Mouse (Mus musculus) stomach, embryonic 15.5 days (tissue): ENCODE measurements around the gene Gsn. TPM values are rescaled to one million over a fixed set of nuclear protein-coding genes. Genes with fewer than 3 reads are reported as not detected.

ENCODE experiments used
- ATAC-seq: fragments of 200-750 bp; cut with Nextera tagmentation; 2 replicates; pipeline ENCODE4 v1.8.0; 2017; ENCODE audit warnings: low read depth, moderate number of reproducible peaks, moderate TSS enrichment; ENCODE audit not compliant: insufficient read depth, low FRiP score
- H3K27ac ChIP-seq: fragments of 300-500 bp; sonication (generic); 2 replicates; pipeline ENCODE4 v1.5.1; 2015; ENCODE audit warnings: mild to moderate bottlenecking, inconsistent platforms
- H3K27me3 ChIP-seq: fragments of 300-500 bp; sonication (generic); replicated peaks from 2 replicates; pipeline ENCODE4 v1.6.1; 2015; ENCODE audit warnings: inconsistent platforms
- H3K36me3 ChIP-seq: fragments of 300-500 bp; sonication (generic); 2 replicates; pipeline ENCODE4 v1.6.1; 2015; ENCODE audit warnings: inconsistent platforms
- H3K4me1 ChIP-seq: fragments of 300-500 bp; sonication (generic); 2 replicates; pipeline ENCODE4 v1.6.1; 2015; ENCODE audit warnings: inconsistent platforms
- H3K4me2 ChIP-seq: fragments of 300-500 bp; sonication (generic); 2 replicates; pipeline ENCODE4 v1.6.1; 2015; ENCODE audit warnings: mild to moderate bottlenecking, inconsistent platforms
- H3K4me3 ChIP-seq: fragments of 300-500 bp; sonication (generic); replicated peaks from 2 replicates; pipeline ENCODE4 v1.5.1; 2015; ENCODE audit warnings: inconsistent platforms
- H3K9ac ChIP-seq: fragments of 300-500 bp; sonication (generic); 2 replicates; pipeline ENCODE4 v1.6.1; 2015; ENCODE audit warnings: inconsistent platforms
- H3K9me3 ChIP-seq: fragments of 300-500 bp; sonication (generic); 2 replicates; pipeline ENCODE4 v1.6.1; 2016; ENCODE audit warnings: inconsistent platforms
- WGBS: fragments of 180-500 bp; shearing (Covaris S2); methylation state at CpG from one replicate; pipeline ENCODE4 v1.1.7; 2015; 5-methylcytosine and 5-hydroxymethylcytosine counted together
- polyA plus RNA-seq: library from polyadenylated mRNA; unstranded; fragments of >200 nt; fragmentation: Nextera tagmentation; extraction: Ambion mirVana; gene quantifications from 2 replicates; pipeline ENCODE4 v1.2.1, GENCODE M21; 2015

The Gsn gene
- polyA plus RNA-seq = 233 and 253 TPM in 2 replicates

GRCm38 (mm10) chr2:35255885-35256833 is at the start of gene Gsn:
Gene Gsn, plus strand, starts transcription at chr2:35256380.
- peak; percentile 93 for ATAC-seq

GRCm38 (mm10) chr2:35206761-35207160 is 49.4 kb upstream of the Gsn start:
- H3K4me2 ChIP-seq = no peak overlapping the region
- no peaks in the 10 kb centered on the region for H3K27me3 ChIP-seq
- H3K4me1 ChIP-seq = no peaks in the 10 kb centered on the region
- no peaks in the 10 kb centered on the region for H3K9me3 ChIP-seq
- no peak overlapping the region for H3K9ac ChIP-seq
- no peak overlapping the region for H3K4me3 ChIP-seq
- no peak overlapping the region for H3K27ac ChIP-seq
- H3K36me3 ChIP-seq = no peaks in the 10 kb centered on the region
- WGBS = 82% methylated on average over 3 of the region's 3 CpGs
- ATAC-seq = no peak

More at GRCm38 (mm10) chr2:35255885-35256833, at the start of gene Gsn:
- Histone ChIP-seq H3K4me2 (peak within 1 kb of the TSS; percentile 89), H3K27me3 (no peaks in the 10 kb centered on the region), H3K4me3 (peak within 1 kb of the TSS; percentile 57), H3K9me3 (no peaks in the 10 kb centered on the region), H3K27ac (peak within 1 kb of the TSS; percentile 52; the same call in 1 of the 2 replicates), H3K4me1 (peaks cover 28% of the 10 kb centered on the region), H3K36me3 (no peaks in the 10 kb centered on the region), H3K9ac (peak within 1 kb of the TSS; percentile 38; the same call in 1 of the 2 replicates)
- 3% methylated on average over 54 of the region's 54 CpGs for WGBS

GRCm38 (mm10) chr2:35208054-35208453 is 48.1 kb upstream of the Gsn start:
- no peaks in the 10 kb centered on the region for H3K9me3 ChIP-seq
- H3K36me3 ChIP-seq = no peaks in the 10 kb centered on the region
- no peaks in the 10 kb centered on the region for H3K4me1 ChIP-seq
- WGBS = 70% methylated on average over 3 of the region's 3 CpGs
- no peak overlapping the region for H3K27ac ChIP-seq
- no peaks in the 10 kb centered on the region for H3K27me3 ChIP-seq
- H3K4me2 ChIP-seq = no peak overlapping the region
- no peak overlapping the region for H3K9ac ChIP-seq
- ATAC-seq = no peak
- no peak overlapping the region for H3K4me3 ChIP-seq

- H3K9me3 ChIP-seq = no peaks in the 10 kb centered on the region
- no peak for ATAC-seq
- H3K36me3 ChIP-seq = no peaks in the 10 kb centered on the region
- H3K27me3 ChIP-seq = no peaks in the 10 kb centered on the region
- no peak overlapping the region for H3K4me2 ChIP-seq
- WGBS = 59% methylated on average over 8 of the region's 8 CpGs
- no peaks in the 10 kb centered on the region for H3K4me1 ChIP-seq
- no peak overlapping the region for H3K4me3 ChIP-seq
- H3K27ac ChIP-seq = no peak overlapping the region
- H3K9ac ChIP-seq = no peak overlapping the region
These were observed 47.1 kb upstream of the Gsn start for GRCm38 (mm10) chr2:35208931-35209665.

- H3K4me2 ChIP-seq = no peak overlapping the region
- H3K4me1 ChIP-seq = 0 out of 2 replicates have a peak, but pooled peaks cover 3% of the 10 kb centered on the region
- H3K4me3 ChIP-seq = no peak overlapping the region
- WGBS = 62% methylated on average over 3 of the region's 3 CpGs
- no peak overlapping the region; the same call in 1 of the 2 replicates for H3K27ac ChIP-seq
- peak; percentile 76 for ATAC-seq
- no peaks in the 10 kb centered on the region for H3K36me3 ChIP-seq
- H3K9ac ChIP-seq = no peak overlapping the region
- no peaks in the 10 kb centered on the region for H3K9me3 ChIP-seq
- H3K27me3 ChIP-seq = no peaks in the 10 kb centered on the region
These were observed 44.5 kb upstream of the Gsn start for GRCm38 (mm10) chr2:35211681-35212080.

- Histone ChIP-seq H3K9me3 (no peaks in the 10 kb centered on the region), H3K9ac (no peak overlapping the region), H3K4me3 (no peak overlapping the region), H3K4me2 (no peak overlapping the region), H3K27ac (no peak overlapping the region), H3K27me3 (no peaks in the 10 kb centered on the region), H3K4me1 (0 out of 2 replicates have a peak, but pooled peaks cover 3% of the 10 kb centered on the region), H3K36me3 (no peaks in the 10 kb centered on the region)
- 68% methylated on average over 12 of the region's 12 CpGs for WGBS
- no peak for ATAC-seq
These were observed 42.8 kb upstream of the Gsn start for GRCm38 (mm10) chr2:35213345-35213910.

- no peak overlapping the region; the same call in 1 of the 2 replicates for H3K4me3 ChIP-seq
- H3K9ac ChIP-seq = no peak overlapping the region
- H3K36me3 ChIP-seq = no peaks in the 10 kb centered on the region
- no peaks in the 10 kb centered on the region for H3K27me3 ChIP-seq
- 0 out of 2 replicates have a peak, but pooled peaks cover 3% of the 10 kb centered on the region for H3K4me1 ChIP-seq
- no peaks in the 10 kb centered on the region for H3K9me3 ChIP-seq
- H3K4me2 ChIP-seq = peak overlapping the region; percentile 47
- 4% methylated on average over 12 of the region's 12 CpGs for WGBS
- H3K27ac ChIP-seq = no peak overlapping the region
- ATAC-seq = peak; percentile 51; the same call in 1 of the 2 replicates
These were observed 41.3 kb upstream of the Gsn start for GRCm38 (mm10) chr2:35214881-35215358.

- H3K4me3 ChIP-seq = no peak overlapping the region
- no peaks in the 10 kb centered on the region for H3K36me3 ChIP-seq
- ATAC-seq = no peak
- H3K27me3 ChIP-seq = no peaks in the 10 kb centered on the region
- H3K27ac ChIP-seq = no peak overlapping the region
- no peaks in the 10 kb centered on the region for H3K9me3 ChIP-seq
- no peak overlapping the region for H3K9ac ChIP-seq
- H3K4me1 ChIP-seq = peaks cover 3% of the 10 kb centered on the region; the same call in 1 of the 2 replicates
- no peak overlapping the region; the same call in 1 of the 2 replicates for H3K4me2 ChIP-seq
- 74% methylated on average over 14 of the region's 14 CpGs for WGBS
These were observed 40.8 kb upstream of the Gsn start for GRCm38 (mm10) chr2:35215363-35215762.

GRCm38 (mm10) chr2:35216701-35217100 is 39.5 kb upstream of the Gsn start:
- H3K4me1 ChIP-seq = peaks cover 3% of the 10 kb centered on the region; the same call in 1 of the 2 replicates
- H3K4me3 ChIP-seq = no peak overlapping the region
- WGBS = 85% methylated on average over 2 of the region's 2 CpGs
- H3K4me2 ChIP-seq = no peak overlapping the region
- no peak overlapping the region for H3K9ac ChIP-seq
- H3K36me3 ChIP-seq = no peaks in the 10 kb centered on the region
- H3K27me3 ChIP-seq = no peaks in the 10 kb centered on the region
- no peak overlapping the region for H3K27ac ChIP-seq
- ATAC-seq = no peak
- no peaks in the 10 kb centered on the region for H3K9me3 ChIP-seq

- Histone ChIP-seq H3K27ac (no peak overlapping the region), H3K4me3 (no peak overlapping the region), H3K4me2 (no peak overlapping the region), H3K4me1 (peaks cover 3% of the 10 kb centered on the region; the same call in 1 of the 2 replicates), H3K36me3 (no peaks in the 10 kb centered on the region), H3K9ac (no peak overlapping the region), H3K27me3 (no peaks in the 10 kb centered on the region), H3K9me3 (no peaks in the 10 kb centered on the region)
- 88% methylated on average over 3 of the region's 3 CpGs for WGBS
- ATAC-seq = no peak
These were observed 37.4 kb upstream of the Gsn start for GRCm38 (mm10) chr2:35218736-35219135.

GRCm38 (mm10) chr2:35222822-35223391 is 33.3 kb upstream of the Gsn start:
- H3K4me2 ChIP-seq = no peak overlapping the region
- H3K9me3 ChIP-seq = no peaks in the 10 kb centered on the region
- H3K4me1 ChIP-seq = no peaks in the 10 kb centered on the region; the same call in 1 of the 2 replicates
- H3K36me3 ChIP-seq = no peaks in the 10 kb centered on the region
- 70% methylated on average over 6 of the region's 6 CpGs for WGBS
- no peak overlapping the region for H3K27ac ChIP-seq
- H3K4me3 ChIP-seq = no peak overlapping the region
- no peaks in the 10 kb centered on the region for H3K27me3 ChIP-seq
- H3K9ac ChIP-seq = no peak overlapping the region
- ATAC-seq = no peak
